ENCODE assay signal across 8 mouse cellular contexts in genomic region chr17:66485742-66486141, GRCm38 (mm10). TPM values are rescaled to one million over a fixed set of nuclear protein-coding genes. Genes with fewer than 3 reads are reported as not detected.
A peak's percentile ranks its signal among the peaks of the same experiment; 100 is the strongest.
DNase-seq lines count a peak whose midpoint lies in the region; ATAC-seq and TF ChIP-seq lines count a peak whose summit lies in the region.

No protein-coding gene starts in this region.

- WGBS in midbrain, embryonic 15.5 days: 2% methylated on average over 11 of the region's 11 CpGs
- WGBS in spleen, adult 2 months: 18% methylated on average over 11 of the region's 11 CpGs

- H3K4me2 ChIP-seq in midbrain, embryonic 15.5 days: no peak overlapping the region

- no peak overlapping the region for H3K9ac ChIP-seq in midbrain, embryonic 15.5 days

- no peak overlapping the region for H3K4me3 ChIP-seq in midbrain, embryonic 15.5 days
- no peak overlapping the region for H3K4me3 ChIP-seq in spleen, adult 2 months (ENCODE audit: extremely low read depth, insufficient read depth, insufficient read length)

- intact Hi-C loops in left cerebral cortex, postnatal 36 days (cut with DNase I): loop anchor here (2.0 kb wide), 2 partner anchors 35 to 251 kb away; no protein-coding TSS in a partner anchor

- 0 out of 2 replicates have a peak, but pooled peaks have one; percentile 10 for ATAC-seq in midbrain, embryonic 15.5 days (replicated peaks)

- H3K36me3 ChIP-seq in midbrain, embryonic 15.5 days (replicated peaks): no peaks in the 10 kb centered on the region
- H3K36me3 ChIP-seq in spleen, adult 2 months (ENCODE audit: control insufficient read depth, insufficient read depth, low read length): no peaks in the 10 kb centered on the region

- H3K27me3 ChIP-seq in midbrain, embryonic 15.5 days (replicated peaks): no peaks in the 10 kb centered on the region
- no peaks in the 10 kb centered on the region for H3K27me3 ChIP-seq in spleen, adult 2 months (ENCODE audit: control insufficient read depth, insufficient read depth, low read length)

- no peak overlapping the region for H3K27ac ChIP-seq in midbrain, embryonic 15.5 days
- no peak overlapping the region for H3K27ac ChIP-seq in spleen, adult 2 months (ENCODE audit: insufficient read depth, low read length)

- peak; percentile 77 for TF ChIP-seq CTCF in spleen, adult 2 months (IDR thresholded peaks at IDR 0.05; ENCODE audit: extremely low read depth, insufficient read depth, insufficient read length, insufficient replicate concordance)

- DNase-seq in 3134 (ENCODE audit: extremely low read depth, insufficient read length, low spot score): peak; percentile 52
- peak; percentile 94 for DNase-seq in ZHBTc4 (ENCODE audit: low read depth, low spot score)
- DNase-seq in embryo, embryonic 10 days (ENCODE audit: low spot score): peak; percentile 88
- peak; percentile 37 to 51 for DNase-seq in gastrocnemius, adult 8-10 months (ENCODE audit: low spot score in 2 of 2)
- DNase-seq in kidney, adult 18-20 months: peak; percentile 79
- peak; percentile 71 to 82 for DNase-seq in left cerebral cortex, postnatal 36 days (ENCODE audit: low spot score in 2 of 2)
- peak in 1 of 2 experiments; percentile 45 for DNase-seq in spleen, adult 2 months (ENCODE audit: low read depth in 1 of 2, low spot score in 2 of 2)

- H3K4me1 ChIP-seq in midbrain, embryonic 15.5 days: peaks cover 3% of the 10 kb centered on the region
- H3K4me1 ChIP-seq in spleen, adult 2 months (ENCODE audit: control insufficient read depth, insufficient read depth, insufficient read length): no peaks in the 10 kb centered on the region

- no peaks in the 10 kb centered on the region for H3K9me3 ChIP-seq in midbrain, embryonic 15.5 days

- TF ChIP-seq POLR2A in spleen, adult 2 months (IDR thresholded peaks at IDR 0.05; ENCODE audit: low read depth, low read length): no peak

RNA-seq across cellular contexts. Expression of gene Rab12, which starts 33.8 kb away (rescaled TPM):
- total RNA-seq in gastrocnemius, adult 8-10 months (2022): 100 to 1,000 TPM; 189 to 250 (median 241) TPM
- total RNA-seq in left cerebral cortex, postnatal 36 days (2021): 100 to 1,000 TPM; 119 to 121 TPM
- 83.7 and 84.1 TPM in 2 replicates for polyA plus RNA-seq in midbrain, embryonic 15.5 days (2015; fragmentation: Nextera tagmentation; extraction: Ambion mirVana)
- 22.3 and 22.7 TPM in 2 replicates for polyA plus RNA-seq in spleen, adult 2 months (2012; rRNA removed)

RNA-seq across cellular contexts. Expression of gene Mtcl1, which starts 36.2 kb away (rescaled TPM):
- 10 to 100 TPM in 1 of 4 experiments, 1 to 10 TPM in 3; 4.8 to 10.0 (median 5.6) TPM for total RNA-seq in gastrocnemius, adult 8-10 months (2022)
- total RNA-seq in left cerebral cortex, postnatal 36 days (2021): 100 to 1,000 TPM in 1 of 2 experiments, 10 to 100 TPM in 1; 95.3 to 117 TPM
- 35.5 and 39.0 TPM in 2 replicates for polyA plus RNA-seq in midbrain, embryonic 15.5 days (2015; fragmentation: Nextera tagmentation; extraction: Ambion mirVana)
- 0.08 TPM in 2 replicates for polyA plus RNA-seq in spleen, adult 2 months (2012; rRNA removed)

Comparison
In these comparisons a context has a peak if more than half of its experiments do, and no peak if none do; other contexts are left out.
1. RNA of gene Mtcl1, which starts 36.2 kb away (total RNA-seq): 95.3 to 117 TPM in left cerebral cortex, postnatal 36 days; 4.8 to 10.0 TPM in gastrocnemius, adult 8-10 months; every median in the first group is over 4 times any median in the second.